Mouse (Mus musculus) liver, embryonic 13.5 days (tissue): ENCODE results near the gene Actn3. TPM values are rescaled to one million over a fixed set of nuclear protein-coding genes. Genes with fewer than 3 reads are reported as not detected.

Experiments used
- polyA plus RNA-seq: library from polyadenylated mRNA; unstranded; fragments of >200 nt; fragmentation: Nextera tagmentation; extraction: Ambion mirVana; gene quantifications from 2 replicates; pipeline ENCODE4 v1.2.1, GENCODE M21; 2015

The Actn3 gene
- polyA plus RNA-seq, 1 experiment from 2014 or later, result 0.74 TPM

Other genes starting within 250 kb of the Actn3 start
- 0.79 TPM in 1 of 2 replicates, not detected in the other for gene Gm960, start 179.2 kb downstream of the Actn3 start, polyA plus RNA-seq
- 0.09 and 0.13 TPM in 2 replicates for gene Sptbn2, start 166.7 kb downstream of the Actn3 start, polyA plus RNA-seq
- 14.6 and 17.5 TPM in 2 replicates for gene Rbm4b, start 121.4 kb downstream of the Actn3 start, polyA plus RNA-seq
- 26.0 and 26.5 TPM in 2 replicates for gene Rbm4, start 84.0 kb downstream of the Actn3 start, polyA plus RNA-seq
- 18.5 and 20.7 TPM in 2 replicates for gene Gm21992, start 66.3 kb downstream of the Actn3 start, polyA plus RNA-seq
- gene Rbm14, start 66.3 kb downstream of the Actn3 start, polyA plus RNA-seq, result 38.6 and 49.4 TPM in 2 replicates
- 40.7 and 41.2 TPM in 2 replicates for gene Ccs, start 38.6 kb downstream of the Actn3 start, polyA plus RNA-seq
- gene Ccdc87, start 38.5 kb downstream of the Actn3 start, polyA plus RNA-seq, result 0.06 TPM in 1 of 2 replicates, not detected in the other
- gene Ctsf, start 22.8 kb downstream of the Actn3 start, polyA plus RNA-seq, result 23.6 and 25.3 TPM in 2 replicates
- 11.2 and 11.5 TPM in 2 replicates for gene Zdhhc24, start 759 bp upstream of the Actn3 start, polyA plus RNA-seq
- gene Bbs1, start 28.7 kb upstream of the Actn3 start, polyA plus RNA-seq, result 0.80 and 1.1 TPM in 2 replicates
- 59.5 and 65.1 TPM in 2 replicates for gene Dpp3, start 50.4 kb upstream of the Actn3 start, polyA plus RNA-seq
- gene Peli3, start 65.2 kb upstream of the Actn3 start, polyA plus RNA-seq, result 0.10 and 0.13 TPM in 2 replicates
- gene Mrpl11, start 84.2 kb upstream of the Actn3 start, polyA plus RNA-seq, result 67.6 and 80.0 TPM in 2 replicates
- not detected in 2 replicates for gene Npas4, start 112.4 kb upstream of the Actn3 start, polyA plus RNA-seq
- gene Slc29a2, start 146.0 kb upstream of the Actn3 start, polyA plus RNA-seq, result 1.7 and 2.3 TPM in 2 replicates
- gene B4gat1, start 160.9 kb upstream of the Actn3 start, polyA plus RNA-seq, result 9.3 and 10.9 TPM in 2 replicates
- gene AC124502.3, start 161.0 kb upstream of the Actn3 start, polyA plus RNA-seq, result 0.70 TPM in 1 of 2 replicates, not detected in the other
- 34.8 and 35.1 TPM in 2 replicates for gene Brms1, start 163.4 kb upstream of the Actn3 start, polyA plus RNA-seq
- 0.33 and 0.36 TPM in 2 replicates for gene Rin1, start 172.6 kb upstream of the Actn3 start, polyA plus RNA-seq
- gene Cd248, start 190.2 kb upstream of the Actn3 start, polyA plus RNA-seq, result 3.1 and 3.7 TPM in 2 replicates
- 0.49 and 0.89 TPM in 2 replicates for gene Tmem151a, start 207.6 kb upstream of the Actn3 start, polyA plus RNA-seq
- 45.5 and 46.6 TPM in 2 replicates for gene Yif1a, start 210.6 kb upstream of the Actn3 start, polyA plus RNA-seq
- gene Cnih2, start 220.6 kb upstream of the Actn3 start, polyA plus RNA-seq, result 1.3 and 1.4 TPM in 2 replicates
- gene Rab1b, start 229.2 kb upstream of the Actn3 start, polyA plus RNA-seq, result 96.4 and 102 TPM in 2 replicates
- gene Klc2, start 240.7 kb upstream of the Actn3 start, polyA plus RNA-seq, result 2.3 and 2.9 TPM in 2 replicates